Mouse (Mus musculus): ENCODE results near the gene Hmg20b. TPM values are rescaled to one million over a fixed set of nuclear protein-coding genes. Genes with fewer than 3 reads are reported as not detected.

The Hmg20b gene
- total and polyA plus RNA-seq, 3 experiments = 7.9 to 39.6 (median 18.7) TPM

- DNase-seq (ENCODE audit: extremely low read depth) = no peak
- Histone ChIP-seq H3K36me3 (replicated peaks in 1 of 2; ENCODE audit: control insufficient read depth in 1 of 2, insufficient read depth in 1 of 2, low read length in 1 of 2) (peaks cover 0 to 6% of the 10 kb centered on the region in 2 experiments), H3K9ac (ENCODE audit: insufficient read depth, low read depth) (no peak overlapping the region), H3K79me2 (replicated peaks; ENCODE audit: control insufficient read depth, extremely low read depth, insufficient read depth, poor library complexity, severe bottlenecking) (no peaks in the 10 kb centered on the region), H3K9me3 (replicated peaks; ENCODE audit: low read length) (no peaks in the 10 kb centered on the region), H3K4me2 (ENCODE audit: insufficient read depth, low read depth, poor library complexity, severe bottlenecking) (no peak overlapping the region), H3K27me3 (replicated peaks) (peaks cover 27% of the 10 kb centered on the region), H3K4me1 (ENCODE audit: control insufficient read depth in 1 of 2, insufficient read depth in 2 of 2) (peaks cover 0 to 25% of the 10 kb centered on the region in 2 experiments; a peak in 2 of 4 replicates), H3K4me3 (replicated peaks in 1 of 3; ENCODE audit: low read depth in 2 of 3, low read length in 2 of 3, poor library complexity in 1 of 3) (no peak overlapping the region), H3K27ac (ENCODE audit: insufficient read depth, low read depth) (no peak overlapping the region)
- in situ Hi-C loops (cut with MboI; ENCODE audit: low pct_ligation_motif_present, low pct_unique_long_range_greater_than_20kb, low sequenced_read_pairs) (loop anchor here (5.0 kb wide), 1 partner anchor 48 kb away; the partner anchor contains the start of genes Pip5k1c and Tjp3), dilution Hi-C loops (cut with MboI; ENCODE audit: extremely low pct_ligation_motif_present, extremely low pct_unique_long_range_greater_than_20kb, low sequenced_read_pairs) (no loop called here)
- TF ChIP-seq MEF2A (IDR thresholded peaks at IDR 0.05; ENCODE audit: borderline replicate concordance, low read depth, low read length) (no peak), ZKSCAN1 (IDR thresholded peaks at IDR 0.05; ENCODE audit: borderline replicate concordance, low read depth, low read length) (no peak), UBTF (IDR thresholded peaks at IDR 0.05; ENCODE audit: low read depth, low read length) (no peak), ELF1 (IDR thresholded peaks at IDR 0.05; ENCODE audit: low read depth, low read length) (no peak), NRF1 (IDR thresholded peaks at IDR 0.05; ENCODE audit: low read depth, low read length) (no peak), POLR2A (IDR thresholded peaks at IDR 0.05; ENCODE audit: low read depth, low read length) (no peak), PAX5 (IDR thresholded peaks at IDR 0.05; ENCODE audit: low read length) (no peak), MAX (IDR thresholded peaks at IDR 0.05; ENCODE audit: low read length) (no peak)
Measured at GRCm38 (mm10) chr10:81340551-81341332, 9.5 kb downstream of the Hmg20b start.

- no peaks in the 10 kb centered on the region for H3K79me2 ChIP-seq (replicated peaks; ENCODE audit: control insufficient read depth, extremely low read depth, insufficient read depth, poor library complexity, severe bottlenecking)
- no peak overlapping the region for H3K27ac ChIP-seq (ENCODE audit: insufficient read depth, low read depth)
- H3K9ac ChIP-seq (ENCODE audit: insufficient read depth, low read depth) = no peak overlapping the region
- peaks cover 6% of the 10 kb centered on the region for H3K27me3 ChIP-seq (replicated peaks)
- H3K4me3 ChIP-seq (replicated peaks in 1 of 3; ENCODE audit: low read depth in 2 of 3, low read length in 2 of 3, poor library complexity in 1 of 3) = no peak overlapping the region
- peaks cover 4 to 5% of the 10 kb centered on the region in 2 experiments; a peak in 3 of 4 replicates for H3K4me1 ChIP-seq (ENCODE audit: control insufficient read depth in 1 of 2, insufficient read depth in 2 of 2)
- in situ Hi-C loops (cut with MboI; ENCODE audit: low pct_ligation_motif_present, low pct_unique_long_range_greater_than_20kb, low sequenced_read_pairs) (no loop called here), dilution Hi-C loops (cut with MboI; ENCODE audit: extremely low pct_ligation_motif_present, extremely low pct_unique_long_range_greater_than_20kb, low sequenced_read_pairs) (no loop called here)
- no peak overlapping the region for H3K4me2 ChIP-seq (ENCODE audit: insufficient read depth, low read depth, poor library complexity, severe bottlenecking)
- DNase-seq (ENCODE audit: extremely low read depth) = no peak
- H3K9me3 ChIP-seq (replicated peaks; ENCODE audit: low read length) = no peaks in the 10 kb centered on the region
- peaks cover 0 to 7% of the 10 kb centered on the region in 2 experiments for H3K36me3 ChIP-seq (replicated peaks in 1 of 2; ENCODE audit: control insufficient read depth in 1 of 2, insufficient read depth in 1 of 2, low read length in 1 of 2)
- TF ChIP-seq SIN3A (IDR thresholded peaks at IDR 0.05; ENCODE audit: low read length) = no peak
- no peak for TF ChIP-seq JUN (IDR thresholded peaks at IDR 0.05; ENCODE audit: insufficient read depth, low read depth, low read length)
- TF ChIP-seq RCOR1 (conservative IDR thresholded peaks at IDR 0.05; ENCODE audit: low read depth, low read length) = no peak
- TF ChIP-seq CTCF (conservative IDR thresholded peaks at IDR 0.05 in 1 of 2, IDR thresholded peaks at IDR 0.05 in 1 of 2; ENCODE audit: low read depth in 2 of 2, low read length in 2 of 2) = no peak
- no peak for TF ChIP-seq ZMIZ1 (IDR thresholded peaks at IDR 0.05; ENCODE audit: low read depth, low read length)
Measured at GRCm38 (mm10) chr10:81336558-81336957, 13.7 kb downstream of the Hmg20b start.
